Mouse (Mus musculus) kidney, adult 8-10 months (tissue): Measurements from ENCODE around the gene Cngb1.

Source experiments
- DNase-seq, 2 experiments: peaks; one replicate each; pipeline ENCODE4 v3.0.0; 2022

Gene Cngb1

GRCm38 (mm10) chr8:95191497-95192175, 114.7 kb downstream of the Cngb1 start:
- no peak for DNase-seq
